Mouse (Mus musculus) neural tube, postnatal 0 days (tissue): ENCODE results near the gene Myo1e. TPM values are rescaled to one million over a fixed set of nuclear protein-coding genes. Genes with fewer than 3 reads are reported as not detected.

Source experiments
- microRNA-seq: library from miRNA; unstranded; fragments of <30 nt; microRNA quantifications from one replicate; pipeline ENCODE4, GENCODE M21; 2016
- polyA plus RNA-seq: library from polyadenylated mRNA; unstranded; fragments of >200 nt; fragmentation: Nextera tagmentation; extraction: Ambion mirVana; gene quantifications from 2 replicates; pipeline ENCODE4 v1.2.1, GENCODE M21; 2015

Myo1e gene
- polyA plus RNA-seq = 3.5 and 4.0 TPM in 2 replicates

GRCm38 (mm10) chr9:70207151-70207831, at the start of gene Myo1e:
Myo1e (plus strand) TSS chr9:70207350.

GRCm38 (mm10) chr9:70421257-70422056, 214.3 kb downstream of the Myo1e start, which contains the start of gene Ccnb2:
Ccnb2 (minus strand) TSS chr9:70421547.

Small RNAs within 50 kb of the gene (microRNA-seq; reads per million reads assigned to microRNA genes)
- gene Mir5626 = 2.6 reads per million

Other genes starting within 250 kb of the Myo1e start
- gene Bnip2, start 217.9 kb upstream of the Myo1e start, polyA plus RNA-seq = 42.0 and 45.9 TPM in 2 replicates
- 243 and 244 TPM in 2 replicates for gene Gtf2a2, start 194.8 kb upstream of the Myo1e start, polyA plus RNA-seq
- not detected in 2 replicates for gene Gcnt3, start 169.3 kb upstream of the Myo1e start, polyA plus RNA-seq
- gene Fam81a, start 64.8 kb upstream of the Myo1e start, polyA plus RNA-seq = 15.4 and 16.6 TPM in 2 replicates
- gene Ccnb2, start 214.2 kb downstream of the Myo1e start, polyA plus RNA-seq = 12.4 and 13.2 TPM in 2 replicates